Mouse (Mus musculus): ENCODE measurements around the gene C1ql1.

GRCm38 (mm10) chr11:102981151-102981890, 34.8 kb upstream of the C1ql1 start:
- TF ChIP-seq CTCF (IDR thresholded peaks at IDR 0.05; ENCODE audit: insufficient read depth, low read length) (no peak), POLR2A (IDR thresholded peaks at IDR 0.05; ENCODE audit: borderline replicate concordance, extremely low read depth, low read depth, low read length) (no peak)

All from lung, adult 2 months (tissue).